Mouse (Mus musculus) CD4-positive, CD25-positive, alpha-beta regulatory T cell, adult 4 months (primary cell): ENCODE data around the gene Sez6l. TPM values are rescaled to one million over a fixed set of nuclear protein-coding genes. Genes with fewer than 3 reads are reported as not detected.

ENCODE experiments used
- ATAC-seq: one replicate; pipeline ENCODE4 v1.8.0; 2017
- polyA plus RNA-seq, 2 experiments: library from polyadenylated mRNA; unstranded; fragments of 100-300 nt; shearing (Covaris generic); gene quantifications; one replicate each; pipeline ENCODE4 v1.2.1; 2017

Gene Sez6l
- polyA plus RNA-seq, 2 experiments from 2014 or later, result not detected

DNA sequence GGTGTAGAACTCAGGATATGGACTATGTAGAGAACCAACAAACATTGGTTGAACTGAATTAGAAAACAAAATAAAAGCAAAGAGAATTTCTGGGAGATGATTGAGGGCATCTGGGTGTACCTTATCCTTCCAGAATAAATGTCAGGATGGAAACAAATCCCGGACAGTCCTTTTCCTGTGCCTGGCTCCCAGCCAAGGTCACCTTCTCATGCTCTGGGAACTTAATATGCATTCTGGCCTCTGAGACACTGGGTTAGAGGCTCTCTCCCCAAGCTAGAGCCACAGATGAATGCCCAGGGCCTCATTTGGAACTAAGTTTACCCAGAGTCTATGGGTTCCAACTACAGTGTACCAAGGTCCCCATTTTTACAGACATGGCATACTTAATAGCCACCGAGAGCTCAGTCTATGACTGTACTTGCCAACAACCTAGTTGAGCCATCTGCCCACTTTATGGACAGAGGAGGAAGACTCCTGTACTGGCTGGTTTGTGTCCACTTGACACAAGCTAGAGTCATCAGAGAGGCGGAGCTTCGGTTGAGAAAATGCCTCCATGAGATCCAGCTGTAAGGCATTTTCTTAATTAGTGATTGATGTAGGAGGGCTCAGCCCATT, 7.3 kb upstream of the Sez6l start:
- no peak for ATAC-seq

DNA sequence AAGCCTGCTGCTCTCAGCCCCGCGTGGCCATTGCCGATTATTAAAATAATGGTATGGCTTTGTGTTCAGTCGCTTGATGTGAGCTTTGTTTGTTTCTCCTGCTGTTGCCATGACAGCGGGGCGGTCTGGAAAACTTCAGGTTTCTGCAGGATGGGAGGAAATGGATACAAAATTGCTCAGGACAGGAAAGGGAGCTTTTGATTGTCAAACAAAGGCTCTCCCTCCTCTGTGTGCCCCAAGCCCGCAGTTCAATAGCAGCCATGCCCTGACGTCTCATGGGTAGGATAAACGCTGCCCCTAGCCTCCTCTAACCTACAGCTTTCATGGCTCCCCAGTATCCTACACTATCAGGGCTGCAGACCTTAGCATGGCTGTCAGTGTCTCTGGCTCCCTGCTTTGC, 6.3 kb upstream of the Sez6l start:
- no peak for ATAC-seq

DNA sequence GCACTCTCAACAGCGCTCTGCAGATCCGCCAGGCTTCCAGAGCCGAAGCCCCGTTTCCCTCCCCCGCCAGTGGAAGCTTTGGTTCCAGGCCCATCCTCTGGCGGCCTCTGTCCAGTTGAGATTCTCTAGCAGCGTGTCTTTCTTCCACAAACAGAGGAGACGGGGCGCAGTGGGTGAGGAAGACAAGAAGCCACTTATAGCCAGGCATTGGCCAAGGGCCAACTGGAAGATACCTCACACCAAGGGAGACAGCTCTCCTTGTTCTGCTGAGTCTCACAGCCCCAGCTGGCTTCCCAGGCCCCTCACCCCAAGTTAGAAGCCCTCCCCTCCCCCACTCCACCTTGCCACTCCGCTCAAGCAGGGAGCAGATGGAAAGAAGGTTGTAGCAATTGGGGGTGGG, 765 bp upstream of the Sez6l start:
- no peak for ATAC-seq

DNA sequence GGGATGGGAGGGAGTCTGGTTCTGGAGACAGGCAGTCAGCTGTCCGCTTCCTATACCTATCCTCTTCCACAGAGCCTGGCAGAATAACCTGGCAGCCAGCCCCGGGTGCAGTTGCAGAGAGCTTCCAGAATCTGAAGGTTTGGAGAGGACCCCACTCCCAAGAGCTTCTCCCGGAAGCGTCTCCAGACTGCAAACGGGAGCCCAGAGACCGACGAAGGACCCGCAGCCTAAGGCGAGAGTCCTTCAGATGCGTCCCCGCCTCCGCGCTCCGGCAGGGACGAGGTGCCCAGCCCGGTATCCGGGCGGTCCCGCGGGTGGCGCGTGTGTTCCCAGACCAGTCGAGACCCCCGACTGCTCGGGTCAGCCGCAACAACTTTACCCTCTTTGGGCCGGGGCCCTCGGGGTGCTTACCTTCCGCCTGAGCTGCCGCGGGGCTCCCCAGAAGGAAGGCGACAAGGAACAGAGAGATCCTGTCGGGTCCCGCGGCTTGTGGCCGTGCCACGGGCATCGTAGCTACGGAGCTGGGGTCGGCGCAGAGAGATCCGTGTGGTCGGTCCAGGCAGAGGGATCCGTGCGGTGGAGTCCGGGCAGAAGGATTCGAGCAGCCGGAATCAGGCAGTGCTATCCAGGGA, 508 bp downstream of the Sez6l start:
- ATAC-seq, result no peak

DNA sequence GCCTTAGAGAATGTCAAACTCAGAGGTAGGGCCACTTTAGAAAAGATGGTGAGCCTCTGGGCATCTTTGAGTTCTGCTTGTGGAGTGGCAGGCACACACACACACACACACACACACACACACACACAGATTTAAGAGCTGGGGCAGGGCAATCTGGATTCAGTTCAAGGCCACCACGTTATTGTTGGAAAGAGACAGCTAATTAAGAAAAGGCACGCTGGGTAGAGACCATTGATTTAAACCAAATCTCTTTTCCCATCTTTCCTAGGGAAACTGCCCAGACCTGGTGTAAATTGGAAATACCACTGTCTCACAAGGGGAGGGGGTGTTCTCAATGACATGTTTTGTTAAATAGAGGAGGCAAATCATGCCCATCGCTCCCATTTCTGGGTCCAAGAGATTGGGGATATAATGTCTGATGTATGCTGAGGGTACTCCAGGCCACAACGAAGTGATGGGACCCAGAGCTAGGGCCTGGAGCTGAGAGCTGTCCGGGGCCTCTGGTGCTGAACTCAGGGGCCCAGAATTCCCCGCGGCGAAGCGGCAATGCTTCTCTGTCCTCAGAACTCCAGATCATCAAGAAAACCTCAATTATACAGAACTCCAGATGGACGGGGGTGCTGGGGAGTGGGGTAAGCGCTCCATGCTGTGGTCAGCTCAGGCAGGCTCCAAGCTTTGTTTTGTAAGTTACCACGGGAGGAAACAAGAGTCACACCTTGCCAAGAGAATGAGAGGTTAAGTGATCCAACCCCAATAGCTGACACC, 1.7 kb downstream of the Sez6l start:
- no peak for ATAC-seq

DNA sequence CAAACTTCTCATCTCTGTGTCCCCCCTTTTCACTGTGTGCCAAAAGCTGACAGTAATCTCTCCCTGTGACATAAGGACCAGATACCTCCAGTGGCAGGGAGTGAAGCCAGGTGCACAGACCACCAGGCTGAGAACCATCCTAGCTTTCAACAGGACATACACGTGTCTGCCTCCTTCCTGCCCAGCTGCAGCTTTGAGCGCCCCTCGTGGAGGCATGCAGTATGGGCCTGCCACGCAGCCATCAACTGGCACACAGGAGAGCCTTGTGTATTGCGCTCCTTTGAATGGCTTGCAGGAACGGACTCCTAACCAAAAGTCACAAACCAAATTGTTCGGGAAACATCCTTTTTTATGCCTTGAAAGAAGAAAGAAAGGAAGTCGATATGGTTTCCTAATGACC, 3.1 kb downstream of the Sez6l start:
- ATAC-seq, result no peak

DNA sequence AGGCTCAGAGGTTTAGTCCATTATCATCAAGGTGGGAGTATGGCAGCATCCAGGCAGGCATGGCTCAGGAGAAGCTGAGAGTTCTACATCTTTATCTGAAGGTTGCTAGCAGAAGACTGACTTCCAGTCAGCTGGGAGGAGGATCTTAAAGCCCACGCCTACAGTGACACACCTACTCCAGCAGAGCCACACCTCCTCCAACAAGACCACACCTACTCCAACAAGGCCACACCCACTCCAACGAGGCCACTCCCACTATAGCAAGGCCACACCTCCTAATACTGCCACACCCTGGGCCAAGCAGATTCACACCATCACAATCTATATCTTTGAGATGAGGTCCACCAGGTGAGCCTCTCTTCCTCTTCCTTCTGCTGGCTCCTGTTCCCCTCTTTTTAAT, 4.8 kb downstream of the Sez6l start:
- no peak for ATAC-seq

DNA sequence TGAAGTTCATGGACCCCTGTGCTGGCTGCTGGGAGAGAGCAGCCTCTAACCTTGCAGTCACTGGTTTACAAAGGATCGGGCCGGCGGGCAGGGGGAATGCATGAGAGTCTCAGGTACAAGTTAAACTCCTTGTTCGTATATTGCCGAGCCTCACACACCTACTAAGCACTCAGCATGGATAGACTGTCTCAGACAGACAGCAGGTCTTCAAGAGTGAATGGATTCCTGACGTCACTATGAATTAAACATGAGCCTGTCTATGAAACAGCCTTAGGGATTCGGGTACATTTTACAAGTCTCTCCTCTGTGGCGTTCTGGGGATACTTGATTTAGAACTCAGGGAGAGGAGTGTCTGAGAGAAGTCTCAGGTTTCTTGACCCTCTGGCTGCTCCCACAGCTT, 11.5 kb downstream of the Sez6l start:
- no peak for ATAC-seq

DNA sequence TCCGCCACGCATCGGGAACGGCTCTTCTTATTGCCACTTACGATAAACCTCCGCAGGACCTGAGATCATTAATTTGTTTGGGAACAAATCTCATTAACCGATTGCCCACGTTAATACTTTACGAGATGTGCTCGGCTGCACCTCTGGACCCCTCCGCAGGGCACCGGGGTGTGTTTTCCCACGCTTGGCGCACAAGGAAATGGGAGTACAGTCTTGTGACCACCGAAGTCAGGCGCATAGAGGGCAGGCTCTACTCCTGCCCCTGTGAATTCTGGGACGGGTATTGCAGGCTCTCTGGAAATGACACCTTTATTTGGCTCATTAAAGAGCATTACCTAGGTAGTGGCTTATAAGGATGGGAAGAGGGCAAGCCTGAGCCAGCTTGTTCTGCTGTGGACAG, 11.9 kb downstream of the Sez6l start:
- ATAC-seq, result no peak

DNA sequence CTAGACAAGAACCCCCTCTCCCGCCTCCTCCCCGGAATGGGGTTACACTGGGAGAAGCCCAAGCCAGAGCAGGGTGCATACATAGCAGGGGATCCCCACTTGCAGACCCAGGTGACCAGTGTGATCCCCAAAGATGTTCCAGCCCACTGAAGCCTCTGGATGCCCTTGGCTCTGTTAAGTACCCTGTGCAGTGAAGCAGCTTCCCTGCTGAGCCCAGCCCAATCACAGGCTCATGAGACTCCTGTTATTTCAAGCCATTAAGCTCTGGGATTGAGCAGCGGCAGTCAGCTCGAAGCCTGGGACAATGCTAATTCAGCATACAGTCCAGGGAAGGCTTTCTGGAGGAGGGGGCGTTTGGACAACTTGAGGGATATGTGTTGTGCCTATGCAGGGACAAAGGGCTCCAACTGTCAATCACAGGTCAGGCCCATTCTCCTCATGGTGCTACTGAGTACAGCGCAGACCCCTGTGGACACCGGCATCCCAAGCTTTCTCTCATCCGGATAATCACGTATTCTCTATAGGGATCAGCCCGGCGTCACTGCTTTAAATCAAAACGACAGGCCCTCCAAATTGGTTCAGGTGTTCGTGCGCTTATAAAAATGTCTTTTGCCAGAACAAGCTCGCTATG, 16.0 kb downstream of the Sez6l start:
- no peak for ATAC-seq

DNA sequence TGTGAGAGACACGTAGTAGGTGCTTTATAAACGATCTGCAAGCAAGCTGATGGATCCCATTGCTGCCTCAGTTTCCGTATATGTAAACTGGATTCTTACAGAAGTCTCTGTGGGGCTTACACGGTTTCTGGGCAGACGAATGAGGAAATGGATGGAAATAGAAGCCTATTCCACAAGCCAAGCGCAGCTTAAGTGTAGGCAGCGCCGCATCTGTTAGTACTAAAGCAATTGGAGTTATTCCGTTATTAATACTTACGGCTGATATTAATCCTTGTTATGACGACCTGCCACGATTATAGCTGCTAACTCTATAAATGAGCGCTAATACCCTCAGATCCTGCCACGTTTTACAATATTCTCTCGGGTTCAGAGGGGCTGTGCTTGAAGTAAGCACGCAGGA, 16.8 kb downstream of the Sez6l start:
- ATAC-seq, result no peak

DNA sequence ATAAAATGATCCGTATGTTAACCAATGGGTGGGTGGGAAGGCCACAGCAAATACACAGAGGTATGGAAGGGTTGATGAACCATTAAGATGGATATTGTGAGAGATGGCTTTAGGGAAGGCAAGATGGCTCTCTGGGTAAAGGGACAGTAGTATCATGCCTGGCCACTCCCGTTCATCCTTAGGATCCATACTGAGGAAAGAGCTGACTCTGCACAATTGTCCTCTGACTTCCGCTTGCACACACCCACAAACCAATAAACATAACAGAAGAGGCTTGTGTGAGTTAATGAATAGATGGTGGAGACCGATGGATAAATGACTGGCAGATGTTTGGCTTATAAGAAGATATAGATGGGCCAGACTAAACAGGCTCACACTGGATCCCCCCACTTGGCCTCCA, 19.6 kb downstream of the Sez6l start:
- ATAC-seq, result no peak

DNA sequence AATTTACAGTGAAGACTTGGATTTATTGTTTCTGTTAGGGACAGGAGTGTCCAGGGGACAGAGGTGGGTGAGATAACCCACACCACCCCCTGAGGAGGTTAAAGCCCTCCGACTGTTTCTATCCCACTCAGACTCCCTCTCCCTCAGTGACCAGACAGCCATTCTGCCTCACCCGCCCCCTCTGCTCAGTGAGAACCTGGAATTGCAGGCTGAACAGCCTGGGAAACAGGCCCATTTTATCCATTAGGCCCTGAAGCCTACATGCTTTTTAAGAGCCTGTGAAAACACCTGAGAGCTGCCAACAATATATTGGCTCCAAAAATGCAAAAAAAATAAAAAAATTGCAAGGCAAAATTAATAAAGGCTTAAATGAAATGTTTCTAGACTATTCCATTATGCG, 20.3 kb downstream of the Sez6l start:
- no peak for ATAC-seq

DNA sequence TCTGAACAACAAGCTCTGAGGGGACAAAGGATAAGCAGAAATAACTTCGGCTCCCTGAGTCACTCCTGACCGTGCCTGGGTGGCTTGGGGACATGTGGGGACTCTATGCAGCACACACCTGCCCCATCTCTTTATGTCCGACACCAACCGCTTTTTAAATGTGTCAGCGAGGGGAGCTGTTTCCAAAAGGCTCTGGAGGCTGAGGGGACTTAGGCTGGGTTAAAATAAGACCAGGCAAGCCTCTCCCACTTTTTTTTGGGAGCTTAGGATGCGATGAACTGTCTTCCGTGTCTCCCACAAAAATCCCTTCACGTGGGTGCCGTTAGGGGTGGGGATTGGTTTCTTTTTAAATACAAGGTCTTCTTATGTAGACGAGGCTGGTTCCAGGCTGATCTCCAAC, 22.5 kb downstream of the Sez6l start:
- no peak for ATAC-seq

DNA sequence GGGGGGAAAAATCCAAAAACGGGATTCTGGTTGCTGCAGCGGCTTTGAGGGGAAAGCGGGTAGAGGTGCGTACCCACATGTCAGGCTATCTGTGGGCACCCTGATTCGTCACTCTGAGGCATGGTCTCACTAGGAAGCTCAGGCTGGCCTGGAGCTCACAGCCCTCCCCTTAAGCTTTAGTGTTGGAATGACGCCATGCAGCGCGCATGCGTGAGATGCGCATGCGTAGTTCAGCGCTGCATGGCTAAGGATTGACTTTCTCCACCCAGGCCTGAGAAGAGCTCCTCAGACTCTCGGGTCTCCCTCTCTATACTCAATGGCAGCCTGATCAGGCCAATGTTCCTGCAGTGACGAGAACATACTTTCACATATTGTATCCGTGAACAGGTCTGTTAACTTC, 24.2 kb downstream of the Sez6l start:
- ATAC-seq, result no peak

DNA sequence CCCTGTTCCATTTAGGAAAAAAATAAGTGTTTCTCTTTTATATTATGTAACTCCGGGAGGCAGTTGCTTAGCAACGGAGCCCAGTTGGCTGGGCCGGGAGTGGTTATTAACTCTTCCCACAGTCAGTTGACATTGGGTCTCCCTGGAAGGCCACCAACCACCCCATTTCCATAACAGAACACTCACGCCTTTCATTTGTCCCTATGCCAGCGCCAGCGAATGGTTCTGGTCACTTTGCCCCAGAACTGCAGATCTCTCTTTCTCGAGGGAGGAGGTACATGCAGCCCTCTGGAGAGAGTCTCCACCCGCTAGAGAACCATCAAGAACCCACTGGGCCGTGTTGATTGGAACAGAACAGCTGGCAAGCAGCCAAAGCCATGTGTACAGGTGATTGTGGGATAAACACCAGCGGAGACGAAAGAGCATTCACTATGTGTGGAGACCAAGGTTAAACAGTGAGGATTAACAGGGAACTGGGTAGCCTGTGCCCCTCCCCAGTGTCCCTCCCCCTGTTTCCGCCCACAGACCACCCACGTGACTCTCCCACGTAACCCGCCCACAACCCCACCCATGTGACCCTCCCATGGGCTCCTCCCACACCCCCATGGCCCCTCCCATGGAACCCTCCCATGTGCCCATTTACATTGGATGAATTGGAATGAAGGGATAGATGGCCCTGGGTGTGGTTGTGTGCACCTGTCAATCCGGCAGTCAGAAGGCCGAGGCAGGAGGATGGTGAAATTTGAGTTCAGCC, 24.8 kb downstream of the Sez6l start:
- no peak for ATAC-seq

DNA sequence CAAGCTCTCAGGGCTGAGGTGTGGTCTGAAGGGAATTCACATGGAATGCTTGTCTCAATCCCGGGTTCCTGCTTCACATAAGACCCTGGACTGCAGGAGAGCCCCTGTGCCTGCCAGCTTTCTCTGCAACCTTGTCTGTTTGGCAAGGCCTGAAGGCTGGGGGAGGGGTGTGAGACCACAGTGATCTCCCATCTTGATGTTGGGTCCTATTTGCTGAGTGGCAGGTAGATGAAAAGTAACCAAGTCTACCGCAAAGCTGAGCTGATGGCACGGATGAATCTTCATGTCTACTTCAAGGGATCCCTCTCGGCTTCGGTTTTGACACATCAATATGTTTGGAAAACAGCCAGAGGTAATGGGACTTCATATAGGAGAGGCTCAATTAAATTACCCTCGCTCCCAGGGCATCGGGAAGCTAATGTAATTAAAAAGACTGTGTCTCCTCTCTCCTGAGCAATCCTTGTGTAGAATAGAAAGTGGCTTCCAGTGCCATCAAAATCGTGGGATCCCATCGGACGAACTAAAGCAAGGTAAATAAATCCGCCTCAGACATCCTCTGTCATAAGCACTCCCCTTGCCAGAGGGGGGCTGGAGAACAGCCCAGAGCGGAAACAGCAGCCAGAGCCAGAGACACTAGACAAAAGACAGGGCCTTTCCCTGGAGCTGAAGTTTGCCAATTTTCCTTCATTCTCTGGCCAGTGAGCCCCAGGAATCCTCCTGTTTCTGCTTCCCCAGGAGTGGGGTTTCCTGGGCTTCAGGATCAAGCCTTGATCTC, 28.0 kb downstream of the Sez6l start:
- ATAC-seq, result no peak

DNA sequence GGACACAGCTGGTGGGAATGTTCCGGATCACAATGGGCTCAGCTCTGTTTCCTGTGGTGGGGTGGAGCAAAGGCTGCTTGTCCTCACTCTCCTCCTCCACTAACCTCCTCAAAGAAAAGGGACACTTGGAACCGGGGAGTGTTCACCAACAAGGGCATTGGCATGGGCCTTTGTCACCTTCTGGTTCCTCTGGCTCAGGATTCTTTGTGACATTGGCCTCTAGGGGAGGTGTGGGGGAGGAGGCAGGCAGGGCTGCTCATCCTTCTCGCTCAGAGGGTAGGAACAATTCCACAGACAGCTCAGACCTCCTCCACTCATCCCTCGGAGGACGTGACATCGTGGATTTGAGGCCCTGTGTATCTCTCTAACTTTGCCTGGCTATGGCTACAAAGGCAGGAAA, 30.2 kb downstream of the Sez6l start:
- ATAC-seq, result no peak

DNA sequence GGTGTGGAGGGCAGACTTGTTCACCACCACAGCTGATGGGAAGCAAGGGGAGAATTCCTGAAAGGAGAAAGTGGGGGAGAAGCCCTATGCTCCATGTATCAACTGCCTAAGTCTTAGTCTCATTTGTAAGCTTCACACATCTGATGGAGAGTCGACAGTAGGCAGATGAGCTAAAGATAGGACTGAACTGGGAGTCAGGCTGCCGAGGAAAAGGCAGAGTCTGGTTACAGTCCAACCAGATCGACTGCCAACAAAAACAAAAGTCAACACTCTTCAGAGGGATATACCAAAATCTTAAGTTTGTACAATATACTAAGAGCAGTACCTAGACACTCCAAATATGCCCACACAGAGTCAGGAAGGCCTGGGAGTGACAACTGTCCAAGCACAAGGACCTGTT, 38.7 kb downstream of the Sez6l start:
- ATAC-seq, result no peak

DNA sequence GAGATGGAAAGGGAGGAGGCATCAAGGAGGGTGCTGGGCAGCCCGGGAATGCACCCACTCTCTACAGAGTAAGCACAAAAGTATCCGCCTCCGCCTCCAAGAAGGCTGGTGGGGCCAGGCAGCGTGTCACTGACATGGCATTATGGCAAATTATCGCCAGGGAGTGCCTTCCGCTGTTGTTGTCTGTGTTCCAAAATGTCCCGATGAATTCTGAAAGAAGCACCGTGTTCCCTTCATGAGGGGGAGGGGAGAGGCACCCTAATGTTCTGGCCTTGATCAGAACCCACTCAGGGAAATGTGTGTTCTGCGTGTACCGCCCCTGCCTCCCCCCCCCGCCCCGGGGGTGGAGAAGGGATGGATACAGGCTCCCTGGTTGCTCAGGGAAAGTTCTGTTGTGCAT, 41.1 kb downstream of the Sez6l start:
- ATAC-seq, result no peak

DNA sequence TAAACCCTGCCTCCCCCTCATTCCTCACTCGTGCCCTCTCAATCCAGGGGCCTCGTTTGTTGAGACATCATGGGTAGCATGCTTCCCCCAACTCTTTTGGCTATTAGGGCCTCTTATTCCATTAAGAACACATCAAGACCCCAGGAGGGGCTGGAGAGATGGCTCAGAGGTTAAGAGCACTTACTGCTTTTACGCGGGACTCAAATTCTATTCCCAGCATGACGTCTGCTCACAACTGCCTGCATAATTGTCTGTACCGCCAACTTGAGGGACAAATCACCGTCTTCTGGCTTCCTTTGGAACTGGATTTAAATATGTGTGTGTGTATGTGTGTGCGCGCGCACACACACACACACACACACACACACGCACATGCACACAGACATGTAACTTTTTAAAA, 42.8 kb downstream of the Sez6l start:
- ATAC-seq, result no peak
